In genomic region chr5:119831201-119831771, GRCm38 (mm10) we compare ENCODE assay signal across 8 mouse cellular contexts. TPM values are rescaled to one million over a fixed set of nuclear protein-coding genes. Genes with fewer than 3 reads are reported as not detected.
DNase-seq lines count a peak whose midpoint lies in the region; ATAC-seq and TF ChIP-seq lines count a peak whose summit lies in the region.
"Had no signal": no experiment of that assay in that cellular context is flagged by ENCODE, and none has a peak within 500 bp of the region (broad histone marks: within the 10 kb centered on the region; RNA-seq: fewer than 3 reads in every experiment).

No protein-coding gene starts in this region.

- WGBS in lung, embryonic 16.5 days: under 1% methylated on average over 33 of the region's 33 CpGs
- 2% methylated on average over 33 of the region's 33 CpGs for WGBS in embryonic facial prominence, embryonic 13.5 days
- WGBS in small intestine, adult 2 months: 2% methylated on average over 33 of the region's 33 CpGs

- H3K9me3 ChIP-seq in lung, embryonic 16.5 days (ENCODE audit: control insufficient read depth, low read length): no peaks in the 10 kb centered on the region
- H3K9me3 ChIP-seq in embryonic facial prominence, embryonic 13.5 days: no peaks in the 10 kb centered on the region
- H3K9me3 ChIP-seq: hindbrain, embryonic 15.5 days had no signal

- TF ChIP-seq POLR2A in small intestine, adult 2 months (IDR thresholded peaks at IDR 0.05; ENCODE audit: low read depth, low read length): no peak

- peak overlapping the region; percentile 61 for H3K4me2 ChIP-seq in lung, embryonic 16.5 days (ENCODE audit: low read depth, low read length)
- H3K4me2 ChIP-seq in embryonic facial prominence, embryonic 13.5 days: peak overlapping the region; percentile 33
- H3K4me2 ChIP-seq: hindbrain, embryonic 15.5 days had no signal

- DNase-seq in lung, postnatal 10 days: no peak
- DNase-seq in heart, postnatal 4 days: peak; percentile 51
- no peak for DNase-seq in natural killer cell, adult 2 months (ENCODE audit: low spot score in 2 of 2)
- no peak for DNase-seq in frontal cortex, postnatal 14 days (ENCODE audit: low spot score in 2 of 2)

- H3K27me3 ChIP-seq in lung, embryonic 16.5 days (ENCODE audit: control insufficient read depth, insufficient read depth, low read depth, low read length): peaks cover 24% of the 10 kb centered on the region
- peaks cover 100% of the 10 kb centered on the region for H3K27me3 ChIP-seq in embryonic facial prominence, embryonic 13.5 days
- peaks cover 63% of the 10 kb centered on the region for H3K27me3 ChIP-seq in small intestine, adult 2 months (ENCODE audit: control insufficient read depth, insufficient read depth, low read length)

- H3K9ac ChIP-seq in lung, embryonic 16.5 days (ENCODE audit: low read length): peak overlapping the region; percentile 89
- H3K9ac ChIP-seq in embryonic facial prominence, embryonic 13.5 days: no peak overlapping the region
- H3K9ac ChIP-seq: hindbrain, embryonic 15.5 days had no signal

- no peaks in the 10 kb centered on the region for H3K36me3 ChIP-seq in lung, embryonic 16.5 days (ENCODE audit: control insufficient read depth, insufficient read depth, low read length)
- H3K36me3 ChIP-seq in embryonic facial prominence, embryonic 13.5 days: no peaks in the 10 kb centered on the region
- H3K36me3 ChIP-seq in small intestine, adult 2 months (ENCODE audit: control insufficient read depth, insufficient read depth, low read length): no peaks in the 10 kb centered on the region
- H3K36me3 ChIP-seq: hindbrain, embryonic 15.5 days had no signal

- H3K4me1 ChIP-seq in lung, embryonic 16.5 days (replicated peaks; ENCODE audit: control insufficient read depth, insufficient read depth, low read length): peaks cover under 1% of the 10 kb centered on the region; the same call in 1 of the 2 replicates
- peaks cover 21% of the 10 kb centered on the region for H3K4me1 ChIP-seq in embryonic facial prominence, embryonic 13.5 days
- peaks cover 2% of the 10 kb centered on the region for H3K4me1 ChIP-seq in small intestine, adult 2 months (ENCODE audit: control insufficient read depth, insufficient read depth, insufficient read length, low read length)

- peak overlapping the region; percentile 89 for H3K27ac ChIP-seq in lung, embryonic 16.5 days (ENCODE audit: low read length)
- H3K27ac ChIP-seq in embryonic facial prominence, embryonic 13.5 days: no peak overlapping the region
- H3K27ac ChIP-seq in small intestine, adult 2 months (ENCODE audit: insufficient read depth, low read depth, low read length): no peak overlapping the region
- H3K27ac ChIP-seq: hindbrain, embryonic 15.5 days had no signal

- no peak for ATAC-seq in lung, embryonic 16.5 days (ENCODE audit: low read depth)
- no peak for ATAC-seq in embryonic facial prominence, embryonic 13.5 days (ENCODE audit: insufficient number of reproducible peaks, insufficient read depth, low FRiP score, low TSS enrichment, low read depth)

- H3K4me3 ChIP-seq in lung, embryonic 16.5 days (ENCODE audit: low read length): peak overlapping the region; percentile 66
- peak overlapping the region; percentile 16 for H3K4me3 ChIP-seq in embryonic facial prominence, embryonic 13.5 days
- H3K4me3 ChIP-seq in small intestine, adult 2 months (ENCODE audit: low read depth, low read length): peak overlapping the region; percentile 52
- H3K4me3 ChIP-seq: hindbrain, embryonic 15.5 days had no signal

- TF ChIP-seq CTCF in small intestine, adult 2 months (IDR thresholded peaks at IDR 0.05; ENCODE audit: extremely low read depth, insufficient read length, insufficient replicate concordance, low read depth, low read length): no peak

RNA-seq across cellular contexts. Expression of gene Tbx5, which starts 1.2 kb away (rescaled TPM):
- 53.0 and 58.7 TPM in 2 replicates for polyA plus RNA-seq in lung, embryonic 16.5 days (2015; fragmentation: Nextera tagmentation; extraction: Ambion mirVana)
- polyA plus RNA-seq in embryonic facial prominence, embryonic 13.5 days (2015; fragmentation: Nextera tagmentation; extraction: Ambion mirVana): 0.48 and 1.4 TPM in 2 replicates
- total RNA-seq in heart, postnatal 4 days (2021): 10 to 100 TPM; 36.3 to 36.6 TPM
- not detected in 2 replicates for polyA plus RNA-seq in small intestine, adult 2 months (2012; rRNA removed)

Comparison
In these comparisons a context has a peak if more than half of its experiments do, and no peak if none do; other contexts are left out.
1. H3K4me3 ChIP-seq: peak in every context shown above with its lines; median percentile 66 in lung, embryonic 16.5 days; 52 in small intestine, adult 2 months; 16 in embryonic facial prominence, embryonic 13.5 days.
2. RNA of gene Tbx5, which starts 1.2 kb away (polyA plus RNA-seq): 53.0 to 58.7 TPM in lung, embryonic 16.5 days; 0.48 to 1.4 TPM in embryonic facial prominence, embryonic 13.5 days and not detected in small intestine, adult 2 months; every median in the first group is over 10 times any median in the second.